Mouse (Mus musculus) cortical plate, adult 2 months (tissue): ENCODE data around the gene Cdk5rap2. TPM values are rescaled to one million over a fixed set of nuclear protein-coding genes. Genes with fewer than 3 reads are reported as not detected.

ENCODE experiments used
- H3K27ac ChIP-seq: fragments of 200-500 bp; 2 replicates; pipeline ENCODE4 v1.5.1; 2012; ENCODE audit warnings: low read length, control low read depth, inconsistent platforms; ENCODE audit not compliant: insufficient read depth
- H3K4me1 ChIP-seq: fragments of 200-500 bp; 2 replicates; pipeline ENCODE4 v1.6.1; 2011; ENCODE audit warnings: low read length; ENCODE audit not compliant: control insufficient read depth, insufficient read depth
- H3K4me3 ChIP-seq: fragments of 200-500 bp; 2 replicates; pipeline ENCODE4 v1.5.1; 2011; ENCODE audit warnings: mild to moderate bottlenecking, low read length, control low read depth; ENCODE audit not compliant: insufficient read depth
- CTCF ChIP-seq: fragments of 200-500 bp; IDR thresholded peaks from 2 replicates; pipeline ENCODE4 v1.5.1; 2011; ENCODE audit warnings: mild to moderate bottlenecking, control low read depth, low read length; ENCODE audit not compliant: insufficient read depth; ENCODE audit errors: extremely low read depth
- POLR2A ChIP-seq: fragments of 200-500 bp; IDR thresholded peaks from 2 replicates; pipeline ENCODE4 v1.6.1; 2011; ENCODE audit warnings: mild to moderate bottlenecking, low read length, control low read depth; ENCODE audit not compliant: insufficient read depth; ENCODE audit errors: extremely low read depth
- polyA plus RNA-seq: library from polyadenylated mRNA; depleted of rRNA; stranded (reverse); fragments of >200 nt; gene quantifications from 2 replicates; pipeline ENCODE4 v1.2.3, GENCODE M21; 2012; rRNA removed

The Cdk5rap2 gene
- polyA plus RNA-seq, 1 experiment, result 6.8 TPM

GRCm38 (mm10) chr4:70224503-70224902 lies 185.7 kb downstream of the Cdk5rap2 start:
- Histone ChIP-seq H3K27ac (no peak overlapping the region), H3K4me3 (no peak overlapping the region), H3K4me1 (peaks cover 10% of the 10 kb centered on the region)
- no peak for TF ChIP-seq POLR2A
- no peak for TF ChIP-seq CTCF

- H3K4me3 ChIP-seq, result no peak overlapping the region
- TF ChIP-seq CTCF, result no peak
- no peak for TF ChIP-seq POLR2A
- no peak overlapping the region for H3K27ac ChIP-seq
- H3K4me1 ChIP-seq, result peaks cover 8% of the 10 kb centered on the region
Observed at GRCm38 (mm10) chr4:70221878-70222277, 188.4 kb downstream of the Cdk5rap2 start.

GRCm38 (mm10) chr4:70221370-70221769 lies 188.9 kb downstream of the Cdk5rap2 start:
- TF ChIP-seq CTCF (no peak), POLR2A (no peak)
- Histone ChIP-seq H3K4me1 (peaks cover 8% of the 10 kb centered on the region), H3K4me3 (no peak overlapping the region), H3K27ac (no peak overlapping the region)

GRCm38 (mm10) chr4:70220277-70221180 lies 189.7 kb downstream of the Cdk5rap2 start:
- peaks cover 8% of the 10 kb centered on the region for H3K4me1 ChIP-seq
- no peak for TF ChIP-seq POLR2A
- TF ChIP-seq CTCF, result no peak
- no peak overlapping the region for H3K27ac ChIP-seq
- H3K4me3 ChIP-seq, result no peak overlapping the region

- Histone ChIP-seq H3K27ac (no peak overlapping the region), H3K4me3 (no peak overlapping the region), H3K4me1 (peaks cover 8% of the 10 kb centered on the region)
- TF ChIP-seq POLR2A, result no peak
- no peak for TF ChIP-seq CTCF
Observed at GRCm38 (mm10) chr4:70219776-70220175, 190.5 kb downstream of the Cdk5rap2 start.

DNA sequence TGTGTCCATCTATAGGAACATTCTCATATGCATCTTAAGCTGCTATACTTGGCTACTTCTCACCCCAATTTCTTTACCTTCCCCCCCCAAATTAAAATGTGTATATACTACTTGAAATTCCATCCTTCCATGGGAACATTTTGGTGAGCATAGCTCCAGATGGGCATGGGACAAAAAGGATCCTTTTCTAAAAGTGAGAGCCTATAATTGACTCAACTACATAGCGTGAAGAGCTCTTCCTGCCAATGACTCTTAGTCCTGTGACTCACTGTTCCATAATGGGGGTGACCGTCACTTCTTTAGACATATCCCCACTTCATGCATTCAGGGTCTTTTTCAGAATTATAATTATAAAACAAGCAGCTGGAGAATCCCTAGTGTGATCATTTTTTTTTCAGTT lies 224.3 kb downstream of the Cdk5rap2 start:
- Histone ChIP-seq H3K4me1 (peaks cover 8% of the 10 kb centered on the region), H3K27ac (no peak overlapping the region), H3K4me3 (no peak overlapping the region)
- TF ChIP-seq POLR2A (no peak), CTCF (no peak)

Other genes starting within 250 kb of the Cdk5rap2 start
- 36.7 and 38.2 TPM in 2 replicates for gene Megf9, start 124.6 kb upstream of the Cdk5rap2 start, polyA plus RNA-seq